Mouse (Mus musculus): Measurements from ENCODE around the gene Carmil1. TPM values are rescaled to one million over a fixed set of nuclear protein-coding genes. Genes with fewer than 3 reads are reported as not detected.

Gene Carmil1
- polyA plus RNA-seq, 1 experiment from 2014 or later, result 51.7 TPM

DNA sequence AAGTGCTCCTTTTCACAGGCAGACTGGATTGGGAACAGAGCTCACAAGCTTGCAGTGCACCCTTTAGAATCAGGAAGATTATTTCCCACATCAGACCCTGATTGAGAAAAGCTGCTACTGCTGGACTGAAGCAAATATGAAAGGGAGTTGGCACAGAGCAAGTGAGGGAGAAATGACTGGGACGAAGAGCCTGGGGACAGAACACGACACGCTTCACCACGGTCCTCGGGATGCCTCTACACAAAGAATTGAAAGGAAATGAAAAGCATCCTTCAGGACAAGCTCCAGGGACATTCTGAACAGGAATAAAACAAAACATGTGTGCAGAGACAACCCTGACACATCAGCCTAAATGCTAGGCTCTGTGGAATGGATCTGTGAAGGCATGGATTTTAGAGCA is 103.0 kb downstream of the Carmil1 start:
- no peaks in the 10 kb centered on the region for H3K9me3 ChIP-seq (ENCODE audit: control insufficient read depth, low read length)
- no peak overlapping the region for H3K27ac ChIP-seq (ENCODE audit: low read length)
- H3K36me3 ChIP-seq (ENCODE audit: control insufficient read depth, insufficient read depth, low read length), result no peaks in the 10 kb centered on the region
- H3K9ac ChIP-seq (ENCODE audit: low read length), result no peak overlapping the region
- peak; percentile 36; the same call in 1 of the 2 replicates for ATAC-seq (ENCODE audit: low read depth)
- no peak overlapping the region for H3K4me3 ChIP-seq (ENCODE audit: low read length)
- 43% methylated on average over 5 of the region's 5 CpGs for WGBS
- peaks cover 5% of the 10 kb centered on the region; the same call in 1 of the 2 replicates for H3K4me1 ChIP-seq (replicated peaks; ENCODE audit: control insufficient read depth, insufficient read depth, low read length)
- no peak overlapping the region for H3K4me2 ChIP-seq (ENCODE audit: low read depth, low read length)
- H3K27me3 ChIP-seq (ENCODE audit: control insufficient read depth, insufficient read depth, low read depth, low read length), result no peaks in the 10 kb centered on the region

GRCm38 (mm10) chr13:24176835-24177234 is 103.8 kb downstream of the Carmil1 start:
- Histone ChIP-seq H3K4me1 (replicated peaks; ENCODE audit: control insufficient read depth, insufficient read depth, low read length) (peaks cover 3% of the 10 kb centered on the region; the same call in 1 of the 2 replicates), H3K36me3 (ENCODE audit: control insufficient read depth, insufficient read depth, low read length) (no peaks in the 10 kb centered on the region), H3K27me3 (ENCODE audit: control insufficient read depth, insufficient read depth, low read depth, low read length) (no peaks in the 10 kb centered on the region), H3K9me3 (ENCODE audit: control insufficient read depth, low read length) (no peaks in the 10 kb centered on the region), H3K4me2 (ENCODE audit: low read depth, low read length) (no peak overlapping the region), H3K27ac (ENCODE audit: low read length) (no peak overlapping the region), H3K4me3 (ENCODE audit: low read length) (no peak overlapping the region), H3K9ac (ENCODE audit: low read length) (no peak overlapping the region)
- 0 out of 2 replicates have a peak, but pooled peaks have one; percentile 15 for ATAC-seq (ENCODE audit: low read depth)
- 59% methylated on average over 4 of the region's 4 CpGs for WGBS

DNA sequence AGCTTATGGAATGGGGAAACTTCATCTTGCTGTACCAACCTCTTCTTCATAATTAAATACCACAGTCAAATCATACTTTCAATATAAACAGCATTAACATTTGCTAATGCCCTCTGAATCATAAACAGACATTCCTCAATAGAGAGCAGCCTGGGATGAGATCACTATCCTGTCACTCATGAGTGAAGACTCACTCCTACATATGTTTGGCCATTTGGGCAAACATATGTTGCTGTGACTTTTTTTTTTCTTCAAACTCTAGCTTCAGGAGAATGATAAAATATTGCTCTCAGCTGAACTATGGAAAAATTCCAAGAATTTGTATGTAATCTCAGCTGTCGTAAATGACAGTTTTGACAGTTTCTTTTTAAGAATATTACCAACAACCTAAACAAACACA is 110.9 kb downstream of the Carmil1 start:
- Histone ChIP-seq H3K4me1 (replicated peaks; ENCODE audit: control insufficient read depth, insufficient read depth, low read length) (peaks cover 3% of the 10 kb centered on the region; the same call in 1 of the 2 replicates), H3K4me2 (ENCODE audit: low read depth, low read length) (no peak overlapping the region), H3K36me3 (ENCODE audit: control insufficient read depth, insufficient read depth, low read length) (no peaks in the 10 kb centered on the region), H3K9ac (ENCODE audit: low read length) (no peak overlapping the region), H3K9me3 (ENCODE audit: control insufficient read depth, low read length) (no peaks in the 10 kb centered on the region), H3K27ac (ENCODE audit: low read length) (no peak overlapping the region), H3K27me3 (ENCODE audit: control insufficient read depth, insufficient read depth, low read depth, low read length) (no peaks in the 10 kb centered on the region), H3K4me3 (ENCODE audit: low read length) (no peak overlapping the region)
- WGBS, result 64% methylated on average over 1 of the region's 1 CpGs
- ATAC-seq (ENCODE audit: low read depth), result no peak

- Histone ChIP-seq H3K36me3 (ENCODE audit: control insufficient read depth, insufficient read depth, low read length) (no peaks in the 10 kb centered on the region; the same call in 1 of the 2 replicates), H3K4me1 (replicated peaks; ENCODE audit: control insufficient read depth, insufficient read depth, low read length) (no peaks in the 10 kb centered on the region), H3K27me3 (ENCODE audit: control insufficient read depth, insufficient read depth, low read depth, low read length) (no peaks in the 10 kb centered on the region), H3K9ac (ENCODE audit: low read length) (no peak overlapping the region), H3K9me3 (ENCODE audit: control insufficient read depth, low read length) (no peaks in the 10 kb centered on the region), H3K4me2 (ENCODE audit: low read depth, low read length) (no peak overlapping the region), H3K27ac (ENCODE audit: low read length) (no peak overlapping the region), H3K4me3 (ENCODE audit: low read length) (no peak overlapping the region)
- no peak for ATAC-seq (ENCODE audit: low read depth)
- WGBS, result 88% methylated on average over 1 of the region's 1 CpGs
Measured at GRCm38 (mm10) chr13:24163368-24163767, 117.2 kb downstream of the Carmil1 start.

DNA sequence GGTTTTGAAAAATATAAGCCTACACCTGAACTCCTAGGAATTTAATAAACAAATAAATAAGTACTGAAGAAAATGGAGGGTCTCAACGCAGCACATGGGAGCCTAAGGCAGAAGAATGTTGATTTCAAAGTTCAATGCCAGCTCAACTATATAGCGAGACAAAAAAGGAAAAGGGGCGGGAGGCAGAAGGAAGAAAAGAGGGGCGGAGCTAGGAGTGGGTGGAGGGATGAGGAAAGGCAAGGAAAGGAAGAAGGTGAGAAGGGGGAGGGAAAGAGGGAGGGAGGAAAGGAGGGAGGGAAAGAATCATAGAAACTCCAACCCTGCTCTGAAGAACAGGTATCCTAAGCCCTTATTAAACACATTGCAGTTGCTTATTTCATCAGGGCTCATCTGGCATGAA is 119.5 kb downstream of the Carmil1 start:
- H3K27me3 ChIP-seq (ENCODE audit: control insufficient read depth, insufficient read depth, low read depth, low read length), result no peaks in the 10 kb centered on the region
- 77% methylated on average over 4 of the region's 4 CpGs for WGBS
- no peak for ATAC-seq (ENCODE audit: low read depth)
- H3K4me1 ChIP-seq (replicated peaks; ENCODE audit: control insufficient read depth, insufficient read depth, low read length), result no peaks in the 10 kb centered on the region
- no peak overlapping the region for H3K4me3 ChIP-seq (ENCODE audit: low read length)
- H3K36me3 ChIP-seq (ENCODE audit: control insufficient read depth, insufficient read depth, low read length), result no peaks in the 10 kb centered on the region; the same call in 1 of the 2 replicates
- H3K4me2 ChIP-seq (ENCODE audit: low read depth, low read length), result no peak overlapping the region
- no peak overlapping the region for H3K9ac ChIP-seq (ENCODE audit: low read length)
- H3K27ac ChIP-seq (ENCODE audit: low read length), result no peak overlapping the region
- no peaks in the 10 kb centered on the region for H3K9me3 ChIP-seq (ENCODE audit: control insufficient read depth, low read length)

- Histone ChIP-seq H3K9ac (ENCODE audit: low read length) (no peak overlapping the region), H3K36me3 (ENCODE audit: control insufficient read depth, insufficient read depth, low read length) (no peaks in the 10 kb centered on the region; the same call in 1 of the 2 replicates), H3K4me2 (ENCODE audit: low read depth, low read length) (no peak overlapping the region), H3K27me3 (ENCODE audit: control insufficient read depth, insufficient read depth, low read depth, low read length) (no peaks in the 10 kb centered on the region), H3K27ac (ENCODE audit: low read length) (no peak overlapping the region), H3K9me3 (ENCODE audit: control insufficient read depth, low read length) (no peaks in the 10 kb centered on the region), H3K4me1 (replicated peaks; ENCODE audit: control insufficient read depth, insufficient read depth, low read length) (no peaks in the 10 kb centered on the region), H3K4me3 (ENCODE audit: low read length) (no peak overlapping the region)
- ATAC-seq (ENCODE audit: low read depth), result no peak
- WGBS, result 65% methylated on average over 4 of the region's 4 CpGs
Measured at GRCm38 (mm10) chr13:24159972-24160371, 120.6 kb downstream of the Carmil1 start.

GRCm38 (mm10) chr13:24159190-24159965 is 121.2 kb downstream of the Carmil1 start:
- H3K27ac ChIP-seq (ENCODE audit: low read length), result no peak overlapping the region
- no peak for ATAC-seq (ENCODE audit: low read depth)

DNA sequence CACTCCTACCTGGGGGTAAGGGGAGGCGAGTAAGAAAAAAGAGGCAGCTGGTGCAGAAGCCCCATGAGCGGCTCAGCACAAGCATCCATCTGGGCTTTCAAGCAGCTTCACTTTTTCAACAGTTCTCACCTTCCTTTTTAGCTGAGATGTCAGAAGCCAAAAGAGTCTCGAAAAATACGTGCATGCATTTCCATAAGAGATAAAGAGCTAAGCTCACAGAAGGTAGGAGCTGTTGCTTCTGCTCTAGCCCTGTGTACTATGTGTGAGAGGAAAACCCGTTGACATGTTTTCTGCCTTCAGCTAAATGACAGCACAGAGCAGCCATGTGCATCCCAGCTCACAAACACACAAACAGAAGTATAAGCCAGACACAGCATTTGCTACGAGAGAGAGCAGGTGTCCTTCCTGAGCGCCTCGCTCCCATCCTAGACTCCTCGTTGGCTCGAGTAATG is 123.0 kb downstream of the Carmil1 start:
- ATAC-seq (ENCODE audit: low read depth), result no peak
- H3K4me2 ChIP-seq (ENCODE audit: low read depth, low read length), result no peak overlapping the region
- H3K9me3 ChIP-seq (ENCODE audit: control insufficient read depth, low read length), result no peaks in the 10 kb centered on the region
- H3K27ac ChIP-seq (ENCODE audit: low read length), result no peak overlapping the region
- H3K9ac ChIP-seq (ENCODE audit: low read length), result no peak overlapping the region
- no peaks in the 10 kb centered on the region for H3K27me3 ChIP-seq (ENCODE audit: control insufficient read depth, insufficient read depth, low read depth, low read length)
- 87% methylated on average over 10 of the region's 10 CpGs for WGBS
- no peaks in the 10 kb centered on the region for H3K4me1 ChIP-seq (replicated peaks; ENCODE audit: control insufficient read depth, insufficient read depth, low read length)
- H3K4me3 ChIP-seq (ENCODE audit: low read length), result no peak overlapping the region
- no peaks in the 10 kb centered on the region for H3K36me3 ChIP-seq (ENCODE audit: control insufficient read depth, insufficient read depth, low read length)

More at GRCm38 (mm10) chr13:24159190-24159965, 121.2 kb downstream of the Carmil1 start:
- Histone ChIP-seq H3K9ac (ENCODE audit: low read length) (no peak overlapping the region), H3K4me3 (ENCODE audit: low read length) (no peak overlapping the region), H3K27me3 (ENCODE audit: control insufficient read depth, insufficient read depth, low read depth, low read length) (no peaks in the 10 kb centered on the region), H3K36me3 (ENCODE audit: control insufficient read depth, insufficient read depth, low read length) (no peaks in the 10 kb centered on the region; the same call in 1 of the 2 replicates), H3K4me1 (replicated peaks; ENCODE audit: control insufficient read depth, insufficient read depth, low read length) (no peaks in the 10 kb centered on the region), H3K4me2 (ENCODE audit: low read depth, low read length) (no peak overlapping the region), H3K9me3 (ENCODE audit: control insufficient read depth, low read length) (no peaks in the 10 kb centered on the region)
- 63% methylated on average over 8 of the region's 8 CpGs for WGBS

DNA sequence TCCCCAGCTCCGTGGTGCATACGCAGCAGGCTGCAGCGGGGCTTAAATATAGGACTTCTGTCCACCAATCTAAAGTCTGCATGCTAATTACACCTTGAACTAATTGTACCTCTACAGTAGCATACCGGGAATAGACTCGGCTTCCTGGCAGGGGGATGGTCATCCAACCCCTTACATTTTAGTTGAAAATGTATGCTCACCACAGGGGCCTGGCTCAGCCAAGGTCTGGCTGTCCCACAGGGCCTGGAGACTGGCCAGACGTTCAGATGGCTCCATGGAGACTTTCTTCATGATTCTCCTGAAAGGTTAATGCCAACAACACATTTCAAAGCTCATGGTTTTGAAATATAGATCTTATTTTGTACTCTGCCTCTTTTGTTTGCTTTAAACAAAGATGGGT is 125.4 kb downstream of the Carmil1 start:
- Histone ChIP-seq H3K27me3 (ENCODE audit: control insufficient read depth, insufficient read depth, low read depth, low read length) (no peaks in the 10 kb centered on the region), H3K9me3 (ENCODE audit: control insufficient read depth, low read length) (no peaks in the 10 kb centered on the region), H3K4me3 (ENCODE audit: low read length) (no peak overlapping the region), H3K36me3 (ENCODE audit: control insufficient read depth, insufficient read depth, low read length) (no peaks in the 10 kb centered on the region), H3K9ac (ENCODE audit: low read length) (no peak overlapping the region), H3K27ac (ENCODE audit: low read length) (no peak overlapping the region), H3K4me1 (replicated peaks; ENCODE audit: control insufficient read depth, insufficient read depth, low read length) (no peaks in the 10 kb centered on the region), H3K4me2 (ENCODE audit: low read depth, low read length) (no peak overlapping the region)
- WGBS, result 43% methylated on average over 6 of the region's 6 CpGs
- no peak for ATAC-seq (ENCODE audit: low read depth)

Data from lung, embryonic 16.5 days (tissue).